Mouse (Mus musculus) spleen, adult 2 months (tissue): Measurements from ENCODE around the gene Gm10401.

Experiments used
- CTCF ChIP-seq: fragments of 200-500 bp; IDR thresholded peaks from 2 replicates; pipeline ENCODE4 v1.5.1; 2011; ENCODE audit warnings: mild to moderate bottlenecking, inconsistent platforms; ENCODE audit not compliant: insufficient read depth, insufficient read length, insufficient replicate concordance; ENCODE audit errors: extremely low read depth
- POLR2A ChIP-seq: fragments of 200-500 bp; IDR thresholded peaks from 2 replicates; pipeline ENCODE4 v1.6.1; 2011; ENCODE audit warnings: low read depth, low read length, inconsistent platforms

DNA sequence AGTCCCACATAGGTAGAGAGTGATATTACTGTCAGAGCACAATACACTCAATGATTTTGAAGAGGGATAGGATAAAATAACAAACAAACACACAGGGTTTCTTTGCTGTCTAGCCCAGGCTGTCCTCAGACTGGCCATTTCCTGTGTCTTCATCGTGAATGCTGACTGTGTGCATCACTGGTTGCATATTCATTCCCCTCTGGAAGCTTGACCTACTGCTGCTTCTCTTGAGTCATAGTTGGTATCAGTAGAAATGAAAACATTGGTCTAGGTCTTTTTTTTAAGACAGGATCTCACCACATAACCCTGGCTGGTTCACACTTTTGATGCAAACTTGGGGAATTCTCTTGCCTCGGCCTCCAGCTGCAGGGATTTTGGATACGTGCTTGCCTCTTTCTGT lies 28.5 kb downstream of the Gm10401 start:
- TF ChIP-seq CTCF, result no peak
- no peak for TF ChIP-seq POLR2A
